Mouse (Mus musculus) small intestine, adult 2 months (tissue): ENCODE data around the gene Ift57.

Experiments
- CTCF ChIP-seq: fragments of 200-500 bp; IDR thresholded peaks from 2 replicates; pipeline ENCODE4 v1.5.1; 2012; ENCODE audit warnings: low read depth, mild to moderate bottlenecking, control low read depth, inconsistent platforms, low read length, moderate library complexity, mixed read lengths; ENCODE audit not compliant: insufficient replicate concordance, insufficient read length; ENCODE audit errors: extremely low read depth
- POLR2A ChIP-seq: fragments of 200-500 bp; IDR thresholded peaks from 2 replicates; pipeline ENCODE4 v1.6.1; 2012; ENCODE audit warnings: low read depth, mild to moderate bottlenecking, control low read depth, inconsistent platforms, low read length, moderate library complexity

GRCm38 (mm10) chr16:49726216-49726615 lies 27.2 kb downstream of the Ift57 start:
- TF ChIP-seq POLR2A (no peak), CTCF (no peak)
